8 mouse cellular contexts compared by ENCODE assay signal in genomic region chr7:24113001-24113400, GRCm38 (mm10). TPM values are rescaled to one million over a fixed set of nuclear protein-coding genes. Genes with fewer than 3 reads are reported as not detected.
DNase-seq lines count a peak whose midpoint lies in the region; ATAC-seq lines count a peak whose summit lies in the region.

No protein-coding gene starts in this region.

- 12% methylated on average over 12 of the region's 12 CpGs for WGBS in intestine, embryonic 15.5 days
- WGBS in midbrain, embryonic 16.5 days = 9% methylated on average over 12 of the region's 12 CpGs

- H3K27ac ChIP-seq in intestine, embryonic 15.5 days = peak overlapping the region; percentile 74
- peak overlapping the region; percentile 76 for H3K27ac ChIP-seq in midbrain, embryonic 16.5 days (ENCODE audit: low read length)

- no peaks in the 10 kb centered on the region for H3K4me1 ChIP-seq in intestine, embryonic 15.5 days (replicated peaks)
- H3K4me1 ChIP-seq in midbrain, embryonic 16.5 days (ENCODE audit: control insufficient read depth, insufficient read depth, low read length) = peaks cover 4% of the 10 kb centered on the region

- 0 out of 2 replicates have a peak, but pooled peaks cover 5% of the 10 kb centered on the region for H3K9me3 ChIP-seq in intestine, embryonic 15.5 days
- H3K9me3 ChIP-seq in midbrain, embryonic 16.5 days (replicated peaks; ENCODE audit: control insufficient read depth, low read length, poor library complexity, severe bottlenecking) = peaks cover 8% of the 10 kb centered on the region

- ATAC-seq in intestine, embryonic 15.5 days = peak; percentile 64
- 0 out of 2 replicates have a peak, but pooled peaks have one; percentile 2 for ATAC-seq in midbrain, embryonic 16.5 days

- H3K36me3 ChIP-seq in intestine, embryonic 15.5 days = peaks cover 5% of the 10 kb centered on the region; the same call in 1 of the 2 replicates
- peaks cover 11% of the 10 kb centered on the region for H3K36me3 ChIP-seq in midbrain, embryonic 16.5 days (ENCODE audit: control insufficient read depth, insufficient read depth, low read length)

- peak overlapping the region; percentile 66 for H3K4me2 ChIP-seq in intestine, embryonic 15.5 days (replicated peaks)
- peak overlapping the region; percentile 80 for H3K4me2 ChIP-seq in midbrain, embryonic 16.5 days (ENCODE audit: low read length)

- H3K9ac ChIP-seq in intestine, embryonic 15.5 days = peak overlapping the region; percentile 75
- peak overlapping the region; percentile 80 for H3K9ac ChIP-seq in midbrain, embryonic 16.5 days (ENCODE audit: low read depth, low read length)

- H3K27me3 ChIP-seq in intestine, embryonic 15.5 days (replicated peaks) = no peaks in the 10 kb centered on the region
- H3K27me3 ChIP-seq in midbrain, embryonic 16.5 days (ENCODE audit: control insufficient read depth, insufficient read depth, low read depth, low read length) = no peaks in the 10 kb centered on the region

- peak overlapping the region; percentile 65 for H3K4me3 ChIP-seq in intestine, embryonic 15.5 days (replicated peaks)
- peak overlapping the region; percentile 57 for H3K4me3 ChIP-seq in midbrain, embryonic 16.5 days (ENCODE audit: low read depth, low read length)

- peak; percentile 44 for DNase-seq in right cerebral cortex, adult 18-20 months
- no peak for DNase-seq in right cerebral cortex, postnatal 14 days
- peak; percentile 66 to 80 for DNase-seq in cerebellum, postnatal 25 days
- peak; percentile 16 for DNase-seq in gastrocnemius, postnatal 25 days
- peak; percentile 67 for DNase-seq in liver
- peak; percentile 78 for DNase-seq in yolk sac, embryonic 10.5 days (ENCODE audit: low spot score)

RNA-seq across cellular contexts. Expression of gene Zfp112, which starts 0.9 kb away (rescaled TPM):
- total RNA-seq in gastrocnemius, postnatal 25 days (2021) = 1 to 10 TPM; 4.9 TPM
- polyA plus RNA-seq in intestine, embryonic 15.5 days (2015; fragmentation: Nextera tagmentation; extraction: Ambion mirVana) = 4.8 and 6.4 TPM in 2 replicates
- polyA plus RNA-seq in midbrain, embryonic 16.5 days (2015; fragmentation: Nextera tagmentation; extraction: Ambion mirVana) = 11.2 and 12.1 TPM in 2 replicates

RNA-seq across cellular contexts. Expression of gene Zfp235, which starts 21.0 kb away (rescaled TPM):
- total RNA-seq in gastrocnemius, postnatal 25 days (2021) = 1 to 10 TPM; 4.1 to 4.6 TPM
- polyA plus RNA-seq in intestine, embryonic 15.5 days (2015; fragmentation: Nextera tagmentation; extraction: Ambion mirVana) = 12.7 and 15.2 TPM in 2 replicates
- 23.0 and 24.5 TPM in 2 replicates for polyA plus RNA-seq in midbrain, embryonic 16.5 days (2015; fragmentation: Nextera tagmentation; extraction: Ambion mirVana)

RNA-seq across cellular contexts. Expression of gene Zfp180, which starts 31.3 kb away (rescaled TPM):
- 10 to 100 TPM; 10.3 TPM for total RNA-seq in gastrocnemius, postnatal 25 days (2021)
- 13.6 and 15.6 TPM in 2 replicates for polyA plus RNA-seq in intestine, embryonic 15.5 days (2015; fragmentation: Nextera tagmentation; extraction: Ambion mirVana)
- 41.9 and 44.2 TPM in 2 replicates for polyA plus RNA-seq in midbrain, embryonic 16.5 days (2015; fragmentation: Nextera tagmentation; extraction: Ambion mirVana)

RNA-seq across cellular contexts. Expression of gene Vmn1r183, which starts 59.9 kb away (rescaled TPM):
- total RNA-seq in gastrocnemius, postnatal 25 days (2021) = not detected
- not detected in 2 replicates for polyA plus RNA-seq in intestine, embryonic 15.5 days (2015; fragmentation: Nextera tagmentation; extraction: Ambion mirVana)
- polyA plus RNA-seq in midbrain, embryonic 16.5 days (2015; fragmentation: Nextera tagmentation; extraction: Ambion mirVana) = not detected in 2 replicates
